Mouse (Mus musculus): ENCODE measurements at regions not wholly inside any gene's neighbourhood (a gene's known extent, or its start where the extent isn't known, plus 50 kb on each side); places are given as distances from the start of the nearest gene placed in this dataset.

- TF ChIP-seq CTCF (conservative IDR thresholded peaks at IDR 0.05; ENCODE audit: insufficient read depth, insufficient read length, low read depth, low read length), result no peak
- TF ChIP-seq POLR2A (IDR thresholded peaks at IDR 0.05; ENCODE audit: low read depth, low read length), result no peak
Measured at GRCm38 (mm10) chr13:19928761-19929160, 104.7 kb upstream of the Gpr141 start.
